Mouse (Mus musculus): ENCODE results near the gene Ube2e2. TPM values are rescaled to one million over a fixed set of nuclear protein-coding genes. Genes with fewer than 3 reads are reported as not detected.

Gene Ube2e2
- total RNA-seq, 2 experiments from 2014 or later, result 204 to 207 TPM

- TF ChIP-seq CTCF (conservative IDR thresholded peaks at IDR 0.05), result no peak
- no peak for DNase-seq (ENCODE audit: low spot score in 2 of 2)
- no peak overlapping the region for H3K4me3 ChIP-seq
These were observed 244.9 kb downstream of the Ube2e2 start for GRCm38 (mm10) chr14:18649123-18649675.

GRCm38 (mm10) chr14:18641656-18642055, 252.4 kb downstream of the Ube2e2 start:
- DNase-seq (ENCODE audit: low spot score in 2 of 2), result no peak
- TF ChIP-seq CTCF (conservative IDR thresholded peaks at IDR 0.05), result no peak
- H3K4me3 ChIP-seq, result no peak overlapping the region
- no peak overlapping the region for H3K27ac ChIP-seq

More at GRCm38 (mm10) chr14:18649123-18649675, 244.9 kb downstream of the Ube2e2 start:
- H3K27ac ChIP-seq, result no peak overlapping the region

GRCm38 (mm10) chr14:18638753-18639456, 255.2 kb downstream of the Ube2e2 start:
- H3K4me3 ChIP-seq, result no peak overlapping the region
- DNase-seq (ENCODE audit: low spot score in 2 of 2), result no peak
- TF ChIP-seq CTCF (conservative IDR thresholded peaks at IDR 0.05), result no peak
- H3K27ac ChIP-seq, result no peak overlapping the region

GRCm38 (mm10) chr14:18637739-18638138, 256.3 kb downstream of the Ube2e2 start:
- TF ChIP-seq CTCF (conservative IDR thresholded peaks at IDR 0.05), result no peak
- Histone ChIP-seq H3K27ac (no peak overlapping the region), H3K4me3 (no peak overlapping the region)
- DNase-seq (ENCODE audit: low spot score in 2 of 2), result no peak

GRCm38 (mm10) chr14:18628170-18628569, 265.9 kb downstream of the Ube2e2 start:
- no peak overlapping the region for H3K4me3 ChIP-seq
- no peak for DNase-seq (ENCODE audit: low spot score in 2 of 2)
- TF ChIP-seq CTCF (conservative IDR thresholded peaks at IDR 0.05), result no peak
- no peak overlapping the region for H3K27ac ChIP-seq

GRCm38 (mm10) chr14:18618603-18619002, 275.5 kb downstream of the Ube2e2 start:
- H3K4me3 ChIP-seq, result no peak overlapping the region
- H3K27ac ChIP-seq, result peak overlapping the region; percentile 57
- no peak for DNase-seq (ENCODE audit: low spot score in 2 of 2)
- TF ChIP-seq CTCF (conservative IDR thresholded peaks at IDR 0.05), result no peak

GRCm38 (mm10) chr14:18601927-18602326, 292.1 kb downstream of the Ube2e2 start:
- Histone ChIP-seq H3K4me3 (no peak overlapping the region), H3K27ac (no peak overlapping the region)
- DNase-seq (ENCODE audit: low spot score in 2 of 2), result no peak
- no peak for TF ChIP-seq CTCF (conservative IDR thresholded peaks at IDR 0.05)

GRCm38 (mm10) chr14:18586239-18587034, 307.6 kb downstream of the Ube2e2 start:
- H3K27ac ChIP-seq, result peak overlapping the region; percentile 43; the same call in 1 of the 2 replicates
- no peak overlapping the region for H3K4me3 ChIP-seq
- no peak for TF ChIP-seq CTCF (conservative IDR thresholded peaks at IDR 0.05)
- DNase-seq (ENCODE audit: low spot score in 2 of 2), result peak in 1 of 2 experiments; percentile 25

- peak in 1 of 2 experiments; percentile 20 for DNase-seq (ENCODE audit: low spot score in 2 of 2)
- peak overlapping the region; percentile 36; the same call in 1 of the 2 replicates for H3K27ac ChIP-seq
- TF ChIP-seq CTCF (conservative IDR thresholded peaks at IDR 0.05), result no peak
These were observed 312.3 kb downstream of the Ube2e2 start for GRCm38 (mm10) chr14:18581735-18582134.

GRCm38 (mm10) chr14:18574756-18575155, 319.3 kb downstream of the Ube2e2 start:
- TF ChIP-seq CTCF (conservative IDR thresholded peaks at IDR 0.05), result no peak
- Histone ChIP-seq H3K27ac (no peak overlapping the region), H3K4me3 (no peak overlapping the region)
- DNase-seq (ENCODE audit: low spot score in 2 of 2), result no peak

More at GRCm38 (mm10) chr14:18581735-18582134, 312.3 kb downstream of the Ube2e2 start:
- H3K4me3 ChIP-seq, result no peak overlapping the region

GRCm38 (mm10) chr14:18574130-18574721, 319.8 kb downstream of the Ube2e2 start:
- no peak overlapping the region for H3K27ac ChIP-seq
- no peak overlapping the region for H3K4me3 ChIP-seq
- DNase-seq (ENCODE audit: low spot score in 2 of 2), result no peak
- peak; percentile 46 for TF ChIP-seq CTCF (conservative IDR thresholded peaks at IDR 0.05)

- TF ChIP-seq CTCF (conservative IDR thresholded peaks at IDR 0.05), result no peak
- no peak for DNase-seq (ENCODE audit: low spot score in 2 of 2)
- H3K4me3 ChIP-seq, result no peak overlapping the region
- no peak overlapping the region for H3K27ac ChIP-seq
These were observed 320.6 kb downstream of the Ube2e2 start for GRCm38 (mm10) chr14:18573286-18573956.

Measured in layer of hippocampus, adult 2 months (tissue).